8 mouse cellular contexts compared by ENCODE assay signal in the genomic region with DNA sequence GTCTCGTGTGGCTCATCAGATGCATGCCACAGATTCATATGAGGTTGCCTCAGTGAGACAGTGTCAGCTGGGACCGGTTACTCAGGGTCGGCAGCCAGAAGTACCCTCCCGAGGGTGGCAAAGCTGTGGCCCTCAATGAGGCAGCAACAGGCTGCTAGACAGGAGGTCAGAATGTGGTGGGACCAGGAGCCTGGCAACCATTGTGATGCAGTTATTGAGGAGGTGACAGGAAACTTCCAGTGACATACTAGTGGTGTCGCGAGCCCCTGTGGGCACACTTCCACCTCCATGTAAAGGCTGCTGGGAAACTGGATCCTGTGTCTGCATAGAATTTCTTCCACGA. TPM values are rescaled to one million over a fixed set of nuclear protein-coding genes. Genes with fewer than 3 reads are reported as not detected.
DNase-seq lines count a peak whose midpoint lies in the region; ATAC-seq lines count a peak whose summit lies in the region.

A gene (plus strand): TSS at position 242 of the 343 bp plus-strand sequence.

- H3K27me3 ChIP-seq in hindbrain, embryonic 15.5 days, result no peaks in the 10 kb centered on the region
- H3K27me3 ChIP-seq in midbrain, embryonic 12.5 days, result no peaks in the 10 kb centered on the region

- H3K9me3 ChIP-seq in hindbrain, embryonic 15.5 days, result no peaks in the 10 kb centered on the region
- H3K9me3 ChIP-seq in midbrain, embryonic 12.5 days, result no peaks in the 10 kb centered on the region

- no peak within 1 kb of the TSS for H3K4me3 ChIP-seq in hindbrain, embryonic 15.5 days
- no peak within 1 kb of the TSS for H3K4me3 ChIP-seq in midbrain, embryonic 12.5 days

- peak within 1 kb of the TSS; percentile 13; the same call in 1 of the 2 replicates for H3K27ac ChIP-seq in hindbrain, embryonic 15.5 days (replicated peaks)
- peak within 1 kb of the TSS; percentile 11; the same call in 1 of the 2 replicates for H3K27ac ChIP-seq in midbrain, embryonic 12.5 days (replicated peaks)

- H3K4me1 ChIP-seq in hindbrain, embryonic 15.5 days (replicated peaks), result peaks cover 47% of the 10 kb centered on the region
- peaks cover 48% of the 10 kb centered on the region for H3K4me1 ChIP-seq in midbrain, embryonic 12.5 days

- no peak within 1 kb of the TSS for H3K4me2 ChIP-seq in hindbrain, embryonic 15.5 days
- H3K4me2 ChIP-seq in midbrain, embryonic 12.5 days (replicated peaks), result no peak within 1 kb of the TSS

- no peak within 1 kb of the TSS for H3K9ac ChIP-seq in hindbrain, embryonic 15.5 days
- H3K9ac ChIP-seq in midbrain, embryonic 12.5 days (replicated peaks), result no peak within 1 kb of the TSS

- peaks cover 13% of the 10 kb centered on the region; the same call in 1 of the 2 replicates for H3K36me3 ChIP-seq in hindbrain, embryonic 15.5 days
- no peaks in the 10 kb centered on the region for H3K36me3 ChIP-seq in midbrain, embryonic 12.5 days

- no peak for DNase-seq in frontal cortex, adult 2 months (ENCODE audit: extremely low spot score in 1 of 2, low spot score in 1 of 2)
- DNase-seq in frontal cortex, postnatal 14 days (ENCODE audit: low spot score in 2 of 2), result no peak
- peak; percentile 91 for DNase-seq in Muller cell, postnatal 12 days (ENCODE audit: inconsistent ontology term)
- no peak for DNase-seq in gastrocnemius, adult 18-20 months (ENCODE audit: low spot score)
- no peak for DNase-seq in testis, postnatal 10 days (ENCODE audit: low spot score)
- DNase-seq in frontal cortex, postnatal 36 days (ENCODE audit: low spot score in 2 of 2), result no peak

- WGBS in hindbrain, embryonic 15.5 days, result 34% methylated on average over 7 of the region's 7 CpGs
- WGBS in midbrain, embryonic 12.5 days, result 57% methylated on average over 7 of the region's 7 CpGs

- ATAC-seq in hindbrain, embryonic 15.5 days (ENCODE audit: low FRiP score, low read depth), result no peak
- ATAC-seq in midbrain, embryonic 12.5 days (ENCODE audit: low FRiP score, low read depth), result no peak

RNA-seq across cellular contexts. Expression of the gene that starts here (rescaled TPM):
- 151 and 154 TPM in 2 replicates for polyA plus RNA-seq in frontal cortex, adult 2 months (2012; rRNA removed)
- 1,000 to 10,000 TPM; 1,543 to 1,586 TPM for total RNA-seq in gastrocnemius, adult 18-20 months (2021)
- polyA plus RNA-seq in hindbrain, embryonic 15.5 days (2015; fragmentation: Nextera tagmentation; extraction: Ambion mirVana), result 89.0 and 95.9 TPM in 2 replicates
- 31.6 and 34.7 TPM in 2 replicates for polyA plus RNA-seq in midbrain, embryonic 12.5 days (2016; fragmentation: Nextera tagmentation; extraction: Ambion mirVana)
